13 mouse cellular contexts compared by ENCODE assay signal in genomic region chr4:9014986-9015385, GRCm38 (mm10).
A peak's percentile ranks its signal among the peaks of the same experiment; 100 is the strongest.
DNase-seq lines count a peak whose midpoint lies in the region; ATAC-seq and TF ChIP-seq lines count a peak whose summit lies in the region.
"Had no signal": no experiment of that assay in that cellular context is flagged by ENCODE, and none has a peak within 500 bp of the region (broad histone marks: within the 10 kb centered on the region; RNA-seq: fewer than 3 reads in every experiment).

No protein-coding gene starts in this region.

- H3K9ac ChIP-seq in intestine, embryonic 16.5 days (ENCODE audit: low read depth, low read length): no peak overlapping the region
- H3K9ac ChIP-seq in intestine, postnatal 0 days (ENCODE audit: low read depth, low read length): no peak overlapping the region
- H3K9ac ChIP-seq: embryonic facial prominence, embryonic 12.5 days; hindbrain, embryonic 12.5 days had no signal

- H3K36me3 ChIP-seq in heart, embryonic 10.5 days: no peaks in the 10 kb centered on the region
- H3K36me3 ChIP-seq in intestine, embryonic 16.5 days (ENCODE audit: control insufficient read depth, insufficient read depth, low read length): no peaks in the 10 kb centered on the region
- H3K36me3 ChIP-seq in intestine, postnatal 0 days (ENCODE audit: control insufficient read depth, insufficient read depth): no peaks in the 10 kb centered on the region
- H3K36me3 ChIP-seq: embryonic facial prominence, embryonic 12.5 days; hindbrain, embryonic 12.5 days had no signal

- 71% methylated on average over 4 of the region's 4 CpGs for WGBS in heart, embryonic 10.5 days
- 77% methylated on average over 4 of the region's 4 CpGs for WGBS in intestine, embryonic 16.5 days
- WGBS in intestine, postnatal 0 days: 73% methylated on average over 4 of the region's 4 CpGs

- no peaks in the 10 kb centered on the region for H3K9me3 ChIP-seq in heart, embryonic 10.5 days
- H3K9me3 ChIP-seq in intestine, embryonic 16.5 days (ENCODE audit: control insufficient read depth, low read length): no peaks in the 10 kb centered on the region
- H3K9me3 ChIP-seq in intestine, postnatal 0 days (ENCODE audit: control insufficient read depth): no peaks in the 10 kb centered on the region
- H3K9me3 ChIP-seq: embryonic facial prominence, embryonic 12.5 days; hindbrain, embryonic 12.5 days had no signal

- no peak overlapping the region for H3K4me2 ChIP-seq in intestine, embryonic 16.5 days (ENCODE audit: low read depth, low read length)
- no peak overlapping the region for H3K4me2 ChIP-seq in intestine, postnatal 0 days (replicated peaks; ENCODE audit: low read depth)
- H3K4me2 ChIP-seq: embryonic facial prominence, embryonic 12.5 days; hindbrain, embryonic 12.5 days had no signal

- intact Hi-C loops in heart, postnatal 25 days (cut with DNase I): loop anchor here (5.0 kb wide), 1 partner anchor 48 kb away; no protein-coding TSS in a partner anchor

- H3K4me1 ChIP-seq in heart, embryonic 10.5 days: peaks cover 42% of the 10 kb centered on the region
- H3K4me1 ChIP-seq in intestine, embryonic 16.5 days (ENCODE audit: control insufficient read depth, insufficient read depth, low read length): peaks cover 10% of the 10 kb centered on the region
- H3K4me1 ChIP-seq in intestine, postnatal 0 days (replicated peaks; ENCODE audit: control insufficient read depth, insufficient read depth, low read length): no peaks in the 10 kb centered on the region; the same call in 1 of the 2 replicates

- H3K4me3 ChIP-seq in heart, embryonic 10.5 days: no peak overlapping the region
- no peak overlapping the region for H3K4me3 ChIP-seq in intestine, embryonic 16.5 days (ENCODE audit: low read length)
- H3K4me3 ChIP-seq in intestine, postnatal 0 days (ENCODE audit: low read depth, low read length): no peak overlapping the region
- H3K4me3 ChIP-seq: embryonic facial prominence, embryonic 12.5 days; hindbrain, embryonic 12.5 days; myocyte had no signal

- TF ChIP-seq CTCF in intestine, postnatal 0 days (IDR thresholded peaks at IDR 0.05; ENCODE audit: low read depth): no peak

- peak; percentile 33 for DNase-seq in cerebellum, adult 11 months
- no peak for DNase-seq in cerebellum, postnatal 36 days
- DNase-seq in heart, embryonic 10.5 days (ENCODE audit: low spot score): no peak
- no peak for DNase-seq in heart, postnatal 25 days (ENCODE audit: low spot score)
- DNase-seq in cerebellum, postnatal 10 days: peak; percentile 56 to 62
- DNase-seq in kidney, adult 11 months: no peak
- DNase-seq: layer of hippocampus, postnatal 36 days; right cerebral cortex, adult 18-20 months had no signal

- no peaks in the 10 kb centered on the region for H3K27me3 ChIP-seq in heart, embryonic 10.5 days (ENCODE audit: insufficient read depth, poor library complexity, severe bottlenecking)
- H3K27me3 ChIP-seq in intestine, embryonic 16.5 days (replicated peaks; ENCODE audit: control insufficient read depth, insufficient read depth, low read length): no peaks in the 10 kb centered on the region
- no peaks in the 10 kb centered on the region for H3K27me3 ChIP-seq in intestine, postnatal 0 days (replicated peaks; ENCODE audit: control insufficient read depth, insufficient read depth, low read length)
- H3K27me3 ChIP-seq: hindbrain, embryonic 12.5 days had no signal

- 0 out of 2 replicates have a peak, but pooled peaks have one; percentile 17 for ATAC-seq in intestine, embryonic 16.5 days
- ATAC-seq in intestine, postnatal 0 days: no peak

- H3K27ac ChIP-seq in heart, embryonic 10.5 days: peak overlapping the region; percentile 90
- H3K27ac ChIP-seq in intestine, embryonic 16.5 days (ENCODE audit: low read length): no peak overlapping the region
- H3K27ac ChIP-seq in intestine, postnatal 0 days (ENCODE audit: low read depth, low read length): no peak overlapping the region
- H3K27ac ChIP-seq: hindbrain, embryonic 12.5 days had no signal

Comparison
In these comparisons a context has a peak if more than half of its experiments do, and no peak if none do; other contexts are left out.
1. DNase-seq: peak in cerebellum, adult 11 months (single experiment) and cerebellum, postnatal 10 days (2 of 2); none in cerebellum, postnatal 36 days (0 of 2), heart, embryonic 10.5 days (single experiment), heart, postnatal 25 days (single experiment) and kidney, adult 11 months (single experiment).